Mouse (Mus musculus) lung, embryonic 14.5 days (tissue): ENCODE results near the gene Adra2a. TPM values are rescaled to one million over a fixed set of nuclear protein-coding genes. Genes with fewer than 3 reads are reported as not detected.

Source experiments
- ATAC-seq: fragments of 200-750 bp; cut with Nextera tagmentation; 2 replicates; pipeline ENCODE4 v1.8.0; 2017; ENCODE audit warnings: mild to moderate bottlenecking, moderate TSS enrichment, moderate library complexity; ENCODE audit not compliant: insufficient read depth
- DNase-seq: peaks from one replicate; pipeline ENCODE4 v3.0.0-alpha.2; 2015
- H3K27ac ChIP-seq: fragments of 300-500 bp; sonication (generic); 2 replicates; pipeline ENCODE4 v1.5.1; 2014; ENCODE audit warnings: low read depth, mild to moderate bottlenecking, moderate library complexity
- H3K27me3 ChIP-seq: fragments of 300-500 bp; sonication (generic); 2 replicates; pipeline ENCODE4 v1.6.1; 2014; ENCODE audit warnings: low read length, control low read depth; ENCODE audit not compliant: insufficient read depth
- H3K36me3 ChIP-seq: fragments of 300-500 bp; sonication (generic); 2 replicates; pipeline ENCODE4 v1.6.1; 2014; ENCODE audit warnings: control low read depth; ENCODE audit not compliant: insufficient read depth
- H3K4me1 ChIP-seq: fragments of 300-500 bp; sonication (generic); 2 replicates; pipeline ENCODE4 v1.6.1; 2014; ENCODE audit warnings: antibody characterized with exemption, control low read depth; ENCODE audit not compliant: insufficient read depth
- H3K4me2 ChIP-seq: fragments of 300-500 bp; sonication (generic); 2 replicates; pipeline ENCODE4 v1.6.1; 2014; ENCODE audit warnings: mild to moderate bottlenecking
- H3K4me3 ChIP-seq: fragments of 300-500 bp; sonication (generic); 2 replicates; pipeline ENCODE4 v1.5.1; 2014; ENCODE audit warnings: low read depth, low read length
- H3K9ac ChIP-seq: fragments of 300-500 bp; sonication (generic); 2 replicates; pipeline ENCODE4 v1.6.1; 2014
- H3K9me3 ChIP-seq: fragments of 300-500 bp; sonication (generic); 2 replicates; pipeline ENCODE4 v1.6.1; 2016; ENCODE audit warnings: low read depth, low read length, control low read depth
- CTCF ChIP-seq: IDR thresholded peaks from 2 replicates; pipeline ENCODE4 v1.5.1; 2016; ENCODE audit warnings: antibody characterized with exemption, low read depth
- WGBS: fragments of 180-500 bp; shearing (Covaris S2); extraction: QIAGEN DNeasy Blood & Tissue Kit; methylation state at CpG from one replicate; pipeline ENCODE4 v1.1.7; 2014; 5-methylcytosine and 5-hydroxymethylcytosine counted together
- polyA plus RNA-seq: library from polyadenylated mRNA; unstranded; fragments of >200 nt; fragmentation: Nextera tagmentation; extraction: Ambion mirVana; gene quantifications from 2 replicates; pipeline ENCODE4 v1.2.1, GENCODE M21; 2014

Adra2a gene
- 0.09 and 0.31 TPM in 2 replicates for polyA plus RNA-seq

DNA sequence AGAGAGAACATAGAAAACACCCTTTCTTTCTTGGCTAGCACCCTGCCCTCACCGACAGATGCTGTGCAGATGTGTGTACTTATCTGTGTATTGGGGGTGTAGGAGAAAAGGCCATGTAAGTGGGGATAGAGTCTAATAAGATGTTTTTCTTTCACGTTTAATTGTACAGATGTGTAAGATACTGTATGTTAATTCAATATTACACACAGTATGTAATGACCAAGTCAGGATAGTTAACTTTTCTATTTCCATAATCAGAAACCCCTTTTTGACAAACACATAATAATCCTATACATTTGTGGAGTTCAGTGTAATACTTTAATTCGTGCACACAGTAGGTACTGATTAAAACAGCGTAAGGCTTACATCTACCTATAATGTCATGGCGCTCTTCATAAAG, at the start of gene Adra2a:
Gene Adra2a, plus strand, starts transcription at position 301 of the 400 bp plus-strand sequence.
- 0 out of 2 replicates have a peak within 1 kb of the TSS, but pooled peaks have one; percentile 15 for H3K9ac ChIP-seq
- H3K27me3 ChIP-seq: peaks cover 38% of the 10 kb centered on the region
- ATAC-seq: no peak
- 72% methylated on average over 5 of the region's 5 CpGs for WGBS
- peak within 1 kb of the TSS; percentile 89 for H3K4me2 ChIP-seq
- no peak for DNase-seq
- H3K27ac ChIP-seq: no peak within 1 kb of the TSS
- peak within 1 kb of the TSS; percentile 47 for H3K4me3 ChIP-seq
- H3K36me3 ChIP-seq: no peaks in the 10 kb centered on the region
- TF ChIP-seq CTCF: no peak
- no peaks in the 10 kb centered on the region for H3K9me3 ChIP-seq
- peaks cover 13% of the 10 kb centered on the region; the same call in 1 of the 2 replicates for H3K4me1 ChIP-seq

DNA sequence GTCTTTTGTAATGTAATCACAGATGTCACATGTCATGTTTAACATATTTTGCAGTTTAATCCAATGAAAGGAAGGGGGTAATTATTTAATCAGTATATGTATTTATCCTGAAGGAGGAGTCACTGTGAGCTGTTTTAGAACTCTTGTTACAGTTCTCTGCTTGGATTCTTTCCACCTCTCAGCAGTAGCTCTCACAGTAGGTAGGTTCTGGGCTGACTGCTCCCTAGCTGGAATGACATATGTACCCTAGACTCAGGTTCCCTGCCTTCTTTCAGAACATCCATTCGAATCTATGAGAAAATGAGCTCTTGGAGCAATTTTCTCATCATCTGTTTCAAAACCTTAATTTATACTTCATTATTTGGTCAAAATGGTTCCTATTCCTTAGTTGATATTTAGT, 49.7 kb upstream of the Adra2a start:
- Histone ChIP-seq H3K9me3 (no peaks in the 10 kb centered on the region), H3K36me3 (peaks cover 10% of the 10 kb centered on the region; the same call in 1 of the 2 replicates), H3K4me2 (no peak overlapping the region), H3K27me3 (no peaks in the 10 kb centered on the region), H3K4me3 (no peak overlapping the region), H3K9ac (no peak overlapping the region), H3K27ac (no peak overlapping the region), H3K4me1 (no peaks in the 10 kb centered on the region)
- ATAC-seq (no peak), DNase-seq (no peak)
- WGBS: 86% methylated on average over 1 of the region's 1 CpGs
- TF ChIP-seq CTCF: no peak

DNA sequence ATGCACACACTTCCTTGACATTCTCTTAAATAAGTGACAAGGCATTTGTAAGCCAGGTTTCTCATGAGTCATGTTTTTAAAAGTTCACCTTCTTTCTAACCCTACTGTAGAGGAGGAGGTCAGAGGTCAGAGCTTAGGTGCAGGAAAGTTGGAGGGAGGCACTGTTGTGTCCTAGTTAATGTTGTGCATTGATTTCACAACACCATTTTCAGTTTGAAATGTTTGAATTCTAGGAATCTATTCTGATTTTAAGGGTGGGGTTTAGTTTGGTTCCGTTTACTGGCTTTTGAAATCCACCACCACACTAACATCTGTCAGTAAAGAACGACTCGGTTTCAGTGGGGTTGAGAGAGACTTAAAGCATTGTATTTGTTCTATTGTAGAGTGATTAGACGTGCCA, 33.0 kb upstream of the Adra2a start:
- Histone ChIP-seq H3K9me3 (no peaks in the 10 kb centered on the region), H3K36me3 (0 out of 2 replicates have a peak, but pooled peaks cover 3% of the 10 kb centered on the region), H3K4me2 (no peak overlapping the region), H3K4me1 (no peaks in the 10 kb centered on the region), H3K9ac (no peak overlapping the region), H3K4me3 (no peak overlapping the region), H3K27me3 (no peaks in the 10 kb centered on the region), H3K27ac (no peak overlapping the region)
- WGBS: 63% methylated on average over 4 of the region's 4 CpGs
- DNase-seq (no peak), ATAC-seq (no peak)
- TF ChIP-seq CTCF: no peak

DNA sequence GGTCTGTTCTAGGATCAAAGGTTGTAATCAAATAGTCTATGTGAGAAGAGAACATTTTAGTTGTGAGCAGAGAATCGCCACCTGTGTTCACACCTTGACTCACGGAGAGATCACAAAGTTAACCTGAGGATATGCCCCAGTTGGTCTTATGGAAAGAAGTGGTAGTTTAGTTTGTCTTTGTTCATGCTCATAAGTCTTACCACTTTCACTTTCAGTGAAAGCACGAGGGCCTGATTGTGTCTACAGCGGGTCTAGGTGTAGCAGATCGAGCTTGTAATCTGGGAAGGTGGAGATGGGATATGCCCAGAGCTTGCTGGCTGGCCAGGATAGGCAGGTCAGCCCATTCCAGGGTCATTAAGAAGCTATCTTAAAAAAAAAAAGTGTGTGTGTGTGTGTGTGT, 29.0 kb upstream of the Adra2a start:
- Histone ChIP-seq H3K4me3 (no peak overlapping the region), H3K36me3 (no peaks in the 10 kb centered on the region), H3K4me2 (no peak overlapping the region), H3K27ac (no peak overlapping the region), H3K9me3 (no peaks in the 10 kb centered on the region), H3K9ac (no peak overlapping the region), H3K27me3 (no peaks in the 10 kb centered on the region), H3K4me1 (no peaks in the 10 kb centered on the region)
- DNase-seq: no peak
- TF ChIP-seq CTCF: no peak
- ATAC-seq: no peak
- 92% methylated on average over 5 of the region's 5 CpGs for WGBS

DNA sequence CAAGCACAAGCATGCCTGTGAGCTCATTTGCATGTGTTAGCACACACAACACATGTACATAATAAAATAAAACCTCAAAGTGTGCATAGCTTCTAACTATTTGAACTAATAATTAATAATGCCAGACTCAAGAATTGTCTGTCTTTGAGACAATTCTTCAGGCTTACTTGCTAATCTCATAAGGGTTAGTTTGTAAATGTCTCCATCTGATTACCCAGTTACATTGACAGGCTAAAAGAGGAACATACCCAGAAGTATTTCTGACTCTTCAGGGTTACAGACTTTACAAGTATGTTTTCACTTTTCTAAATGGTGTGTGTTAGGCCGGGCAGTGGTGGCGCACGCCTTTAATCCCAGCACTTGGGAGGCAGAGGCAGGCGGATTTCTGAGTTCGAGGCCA, 28.4 kb upstream of the Adra2a start:
- DNase-seq (no peak), ATAC-seq (no peak)
- no peaks in the 10 kb centered on the region for H3K27me3 ChIP-seq
- 91% methylated on average over 5 of the region's 5 CpGs for WGBS
- no peak overlapping the region for H3K4me2 ChIP-seq
- no peaks in the 10 kb centered on the region for H3K4me1 ChIP-seq
- H3K9ac ChIP-seq: no peak overlapping the region
- no peak overlapping the region for H3K4me3 ChIP-seq
- TF ChIP-seq CTCF: no peak
- no peak overlapping the region for H3K27ac ChIP-seq
- no peaks in the 10 kb centered on the region for H3K9me3 ChIP-seq
- H3K36me3 ChIP-seq: no peaks in the 10 kb centered on the region

DNA sequence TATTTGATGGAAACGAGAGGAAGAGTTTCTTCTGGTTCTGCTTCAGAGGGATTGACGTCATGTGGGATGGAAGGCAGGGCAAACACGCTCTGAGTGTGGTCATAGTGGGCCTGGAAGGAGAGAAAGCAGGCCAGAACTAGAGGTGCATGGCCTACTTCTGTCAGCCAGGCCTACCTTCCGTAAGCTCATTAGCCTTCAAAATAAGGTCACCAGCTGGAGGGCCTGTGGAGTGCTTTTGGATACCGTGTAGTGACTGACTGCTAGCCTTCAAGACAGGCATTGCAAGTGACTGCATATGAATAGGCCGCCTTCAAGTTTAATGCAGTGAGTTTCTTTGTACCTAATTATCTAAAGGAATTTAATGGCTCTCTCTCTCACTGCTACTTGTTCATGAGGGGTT, 8.9 kb upstream of the Adra2a start:
- Histone ChIP-seq H3K4me1 (no peaks in the 10 kb centered on the region), H3K27ac (no peak overlapping the region), H3K27me3 (no peaks in the 10 kb centered on the region), H3K9ac (no peak overlapping the region), H3K36me3 (peaks cover 24% of the 10 kb centered on the region), H3K4me2 (no peak overlapping the region), H3K9me3 (no peaks in the 10 kb centered on the region), H3K4me3 (no peak overlapping the region)
- no peak for ATAC-seq
- no peak for TF ChIP-seq CTCF
- no peak for DNase-seq
- 89% methylated on average over 6 of the region's 6 CpGs for WGBS

DNA sequence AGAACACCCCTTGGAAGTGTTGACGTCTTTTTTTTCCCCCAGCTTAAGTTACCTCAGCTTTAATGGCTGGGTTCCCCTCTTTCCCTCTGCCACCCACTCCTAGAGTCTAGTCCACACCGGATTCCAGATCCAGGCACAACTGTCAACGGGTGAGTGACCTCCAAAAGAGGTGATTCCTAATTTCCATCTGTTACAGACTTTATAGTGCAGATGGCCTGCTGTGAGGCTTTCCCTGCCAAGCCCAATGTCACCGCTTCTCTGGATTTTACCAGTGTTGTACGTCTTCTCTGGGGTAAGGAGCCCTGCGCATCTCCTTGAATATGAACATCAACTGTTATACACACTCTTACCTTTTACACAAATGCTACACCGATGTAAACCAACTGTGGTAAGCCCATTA, 4.5 kb upstream of the Adra2a start:
- H3K4me3 ChIP-seq: no peak overlapping the region
- no peak overlapping the region for H3K4me2 ChIP-seq
- no peaks in the 10 kb centered on the region for H3K27me3 ChIP-seq
- no peak overlapping the region for H3K27ac ChIP-seq
- 0 out of 2 replicates have a peak, but pooled peaks cover 3% of the 10 kb centered on the region for H3K4me1 ChIP-seq
- 77% methylated on average over 7 of the region's 7 CpGs for WGBS
- H3K9ac ChIP-seq: no peak overlapping the region
- no peak for TF ChIP-seq CTCF
- peaks cover 5% of the 10 kb centered on the region; the same call in 1 of the 2 replicates for H3K36me3 ChIP-seq
- no peak for ATAC-seq
- H3K9me3 ChIP-seq: no peaks in the 10 kb centered on the region
- DNase-seq: no peak
